Mouse (Mus musculus) hindbrain, postnatal 0 days (tissue): ENCODE data around the gene Atg14. TPM values are rescaled to one million over a fixed set of nuclear protein-coding genes. Genes with fewer than 3 reads are reported as not detected.
"Not testable (repeated sequence)": the region's sequence is repeated elsewhere in the genome, so short reads cannot be mapped to it uniquely, and the experiment has no call there.

ENCODE experiments used
- ATAC-seq: fragments of 200-750 bp; cut with Nextera tagmentation; 2 replicates; pipeline ENCODE4 v1.8.0; 2017; ENCODE audit warnings: mild to moderate bottlenecking, moderate TSS enrichment, moderate library complexity
- DNase-seq: peaks from one replicate; pipeline ENCODE4 v3.0.0-alpha.2; 2015; ENCODE audit warnings: low spot score
- H3K27ac ChIP-seq: fragments of 300-500 bp; sonication (generic); 2 replicates; pipeline ENCODE4 v1.5.1; 2014; ENCODE audit warnings: mild to moderate bottlenecking
- H3K27me3 ChIP-seq: fragments of 300-500 bp; sonication (generic); 2 replicates; pipeline ENCODE4 v1.6.1; 2014; ENCODE audit warnings: low read length, mixed read lengths; ENCODE audit not compliant: insufficient read depth
- H3K36me3 ChIP-seq: fragments of 300-500 bp; sonication (generic); 2 replicates; pipeline ENCODE4 v1.6.1; 2014; ENCODE audit warnings: low read length, mixed read lengths; ENCODE audit not compliant: insufficient read depth
- H3K4me1 ChIP-seq: fragments of 300-500 bp; sonication (generic); 2 replicates; pipeline ENCODE4 v1.6.1; 2014; ENCODE audit warnings: antibody characterized with exemption, low read length, mixed read lengths; ENCODE audit not compliant: insufficient read depth
- H3K4me2 ChIP-seq: fragments of 300-500 bp; sonication (generic); 2 replicates; pipeline ENCODE4 v1.6.1; 2014; ENCODE audit warnings: low read depth, mild to moderate bottlenecking, low read length, moderate library complexity, mixed read lengths
- H3K4me3 ChIP-seq: fragments of 300-500 bp; sonication (generic); 2 replicates; pipeline ENCODE4 v1.5.1; 2014; ENCODE audit warnings: low read length
- H3K9ac ChIP-seq: fragments of 300-500 bp; sonication (generic); replicated peaks from 2 replicates; pipeline ENCODE4 v1.6.1; 2014; ENCODE audit warnings: mild to moderate bottlenecking, low read length, moderate library complexity, mixed read lengths
- H3K9me3 ChIP-seq: fragments of 300-500 bp; sonication (generic); 2 replicates; pipeline ENCODE4 v1.6.1; 2016; ENCODE audit warnings: low read length, mixed read lengths
- CTCF ChIP-seq: IDR thresholded peaks from 2 replicates; pipeline ENCODE4 v1.5.1; 2016; ENCODE audit warnings: antibody characterized with exemption, control low read depth, low read depth
- WGBS: fragments of 180-500 bp; shearing (Covaris S2); extraction: QIAGEN DNeasy Blood & Tissue Kit; methylation state at CpG from one replicate; pipeline ENCODE4 v1.1.7; 2014; 5-methylcytosine and 5-hydroxymethylcytosine counted together
- polyA plus RNA-seq: library from polyadenylated mRNA; unstranded; fragments of >200 nt; fragmentation: Nextera tagmentation; extraction: Ambion mirVana; gene quantifications from 2 replicates; pipeline ENCODE4 v1.2.1, GENCODE M21; 2015
- total RNA-seq: library from RNA; depleted of rRNA; stranded (reverse); fragments of >200 nt; gene quantifications from 2 replicates; pipeline ENCODE4 v1.2.3, GENCODE M21; 2014

Atg14 gene
- total and polyA plus RNA-seq, 2 experiments from 2014 or later, result 6.1 to 23.5 TPM

- 43% methylated on average over 11 of the region's 11 CpGs for WGBS
- H3K27ac ChIP-seq, result no peak overlapping the region
- peak; percentile 64 for TF ChIP-seq CTCF
- ATAC-seq (peak; percentile 66), DNase-seq (peak; percentile 78)
- no peak overlapping the region for H3K9ac ChIP-seq
- no peak overlapping the region for H3K4me2 ChIP-seq
- H3K4me1 ChIP-seq, result no peaks in the 10 kb centered on the region
- H3K36me3 ChIP-seq, result no peaks in the 10 kb centered on the region
- no peak overlapping the region for H3K4me3 ChIP-seq
- no peaks in the 10 kb centered on the region for H3K27me3 ChIP-seq
- no peaks in the 10 kb centered on the region for H3K9me3 ChIP-seq
Measured at GRCm38 (mm10) chr14:47533365-47534175, 36.9 kb downstream of the Atg14 start.

GRCm38 (mm10) chr14:47532496-47532895, 38.0 kb downstream of the Atg14 start:
- WGBS, result 75% methylated on average over 1 of the region's 1 CpGs
- Histone ChIP-seq H3K27ac (no peak overlapping the region), H3K27me3 (no peaks in the 10 kb centered on the region), H3K9ac (no peak overlapping the region), H3K4me2 (no peak overlapping the region), H3K4me3 (no peak overlapping the region), H3K9me3 (no peaks in the 10 kb centered on the region), H3K36me3 (no peaks in the 10 kb centered on the region), H3K4me1 (no peaks in the 10 kb centered on the region)
- DNase-seq (no peak), ATAC-seq (no peak)
- TF ChIP-seq CTCF, result no peak

- not testable (repeated sequence) for H3K27ac ChIP-seq, H3K36me3 ChIP-seq, H3K4me1 ChIP-seq, H3K4me2 ChIP-seq, ATAC-seq, H3K9ac ChIP-seq, H3K27me3 ChIP-seq, H3K9me3 ChIP-seq, DNase-seq, H3K4me3 ChIP-seq
- WGBS, result 94% methylated on average over 11 of the region's 12 CpGs
Measured at GRCm38 (mm10) chr14:47529592-47529991, 40.9 kb downstream of the Atg14 start.

- Histone ChIP-seq H3K27me3 (no peaks in the 10 kb centered on the region), H3K4me2 (no peak overlapping the region), H3K36me3 (no peaks in the 10 kb centered on the region), H3K4me1 (no peaks in the 10 kb centered on the region), H3K27ac (no peak overlapping the region), H3K4me3 (no peak overlapping the region), H3K9me3 (no peaks in the 10 kb centered on the region), H3K9ac (no peak overlapping the region)
- peak; percentile 77 for TF ChIP-seq CTCF
- DNase-seq, result peak; percentile 87
- 0 out of 2 replicates have a peak, but pooled peaks have one; percentile 52 for ATAC-seq
- 38% methylated on average over 8 of the region's 8 CpGs for WGBS
Measured at GRCm38 (mm10) chr14:47529019-47529418, 41.4 kb downstream of the Atg14 start.

- Histone ChIP-seq H3K4me3 (no peak overlapping the region), H3K27me3 (no peaks in the 10 kb centered on the region), H3K27ac (no peak overlapping the region), H3K9ac (no peak overlapping the region), H3K36me3 (no peaks in the 10 kb centered on the region), H3K4me2 (no peak overlapping the region), H3K4me1 (no peaks in the 10 kb centered on the region), H3K9me3 (no peaks in the 10 kb centered on the region)
- DNase-seq, result no peak
- ATAC-seq, result no peak
- no peak for TF ChIP-seq CTCF
- 78% methylated on average over 3 of the region's 3 CpGs for WGBS
Measured at GRCm38 (mm10) chr14:47528293-47528692, 42.2 kb downstream of the Atg14 start.

- Histone ChIP-seq H3K9me3 (no peaks in the 10 kb centered on the region), H3K4me3 (no peak overlapping the region), H3K36me3 (no peaks in the 10 kb centered on the region), H3K9ac (no peak overlapping the region), H3K4me2 (no peak overlapping the region), H3K27ac (no peak overlapping the region), H3K4me1 (no peaks in the 10 kb centered on the region), H3K27me3 (no peaks in the 10 kb centered on the region)
- DNase-seq (no peak), ATAC-seq (no peak)
- no peak for TF ChIP-seq CTCF
- 90% methylated on average over 2 of the region's 2 CpGs for WGBS
Measured at GRCm38 (mm10) chr14:47527833-47528232, 42.6 kb downstream of the Atg14 start.

GRCm38 (mm10) chr14:47525861-47526260, 44.6 kb downstream of the Atg14 start:
- 81% methylated on average over 5 of the region's 5 CpGs for WGBS
- Histone ChIP-seq H3K9ac (no peak overlapping the region), H3K4me2 (no peak overlapping the region), H3K27ac (no peak overlapping the region), H3K36me3 (no peaks in the 10 kb centered on the region), H3K4me1 (no peaks in the 10 kb centered on the region), H3K4me3 (no peak overlapping the region), H3K27me3 (no peaks in the 10 kb centered on the region), H3K9me3 (no peaks in the 10 kb centered on the region)
- no peak for ATAC-seq
- no peak for DNase-seq
- no peak for TF ChIP-seq CTCF
